Mouse (Mus musculus) thymus, adult 2 months (tissue): Measurements from ENCODE around the gene Alkbh5.

Experiments
- CTCF ChIP-seq: fragments of 200-500 bp; IDR thresholded peaks from 2 replicates; pipeline ENCODE4 v1.5.1; 2012; ENCODE audit warnings: mild to moderate bottlenecking, control low read depth, low read length, moderate library complexity, borderline replicate concordance; ENCODE audit not compliant: control insufficient read depth, poor library complexity, insufficient read depth; ENCODE audit errors: extremely low read depth
- POLR2A ChIP-seq: fragments of 200-500 bp; IDR thresholded peaks from 2 replicates; pipeline ENCODE4 v1.6.1; 2012; ENCODE audit warnings: mild to moderate bottlenecking, low read length, control low read depth, moderate library complexity; ENCODE audit not compliant: control insufficient read depth, poor library complexity, insufficient read depth; ENCODE audit errors: extremely low read depth

- no peak for TF ChIP-seq CTCF
- no peak for TF ChIP-seq POLR2A
Observed at GRCm38 (mm10) chr11:60553091-60553490, 16.9 kb downstream of the Alkbh5 start.
